Mouse (Mus musculus): ENCODE measurements at regions not wholly inside any gene's neighbourhood (a gene's known extent, or its start where the extent isn't known, plus 50 kb on each side); places are given as distances from the start of the nearest gene placed in this dataset.

- no peak for DNase-seq (ENCODE audit: low read depth, low spot score)
Observed at GRCm38 (mm10) chr12:26784426-26784825, 315.4 kb downstream of the Cmpk2 start.

GRCm38 (mm10) chr12:26783800-26784199, 314.8 kb downstream of the Cmpk2 start:
- no peak for DNase-seq (ENCODE audit: low read depth, low spot score)

GRCm38 (mm10) chr12:26781537-26781936, 312.5 kb downstream of the Cmpk2 start:
- no peak for DNase-seq (ENCODE audit: low read depth, low spot score)

- no peak for DNase-seq (ENCODE audit: low read depth, low spot score)
Observed at GRCm38 (mm10) chr12:26778796-26779195, 309.8 kb downstream of the Cmpk2 start.

GRCm38 (mm10) chr12:26776986-26777385, 308.0 kb downstream of the Cmpk2 start:
- no peak for DNase-seq (ENCODE audit: low read depth, low spot score)

GRCm38 (mm10) chr12:26774016-26774415, 305.0 kb downstream of the Cmpk2 start:
- DNase-seq (ENCODE audit: low read depth, low spot score), result no peak

DNA sequence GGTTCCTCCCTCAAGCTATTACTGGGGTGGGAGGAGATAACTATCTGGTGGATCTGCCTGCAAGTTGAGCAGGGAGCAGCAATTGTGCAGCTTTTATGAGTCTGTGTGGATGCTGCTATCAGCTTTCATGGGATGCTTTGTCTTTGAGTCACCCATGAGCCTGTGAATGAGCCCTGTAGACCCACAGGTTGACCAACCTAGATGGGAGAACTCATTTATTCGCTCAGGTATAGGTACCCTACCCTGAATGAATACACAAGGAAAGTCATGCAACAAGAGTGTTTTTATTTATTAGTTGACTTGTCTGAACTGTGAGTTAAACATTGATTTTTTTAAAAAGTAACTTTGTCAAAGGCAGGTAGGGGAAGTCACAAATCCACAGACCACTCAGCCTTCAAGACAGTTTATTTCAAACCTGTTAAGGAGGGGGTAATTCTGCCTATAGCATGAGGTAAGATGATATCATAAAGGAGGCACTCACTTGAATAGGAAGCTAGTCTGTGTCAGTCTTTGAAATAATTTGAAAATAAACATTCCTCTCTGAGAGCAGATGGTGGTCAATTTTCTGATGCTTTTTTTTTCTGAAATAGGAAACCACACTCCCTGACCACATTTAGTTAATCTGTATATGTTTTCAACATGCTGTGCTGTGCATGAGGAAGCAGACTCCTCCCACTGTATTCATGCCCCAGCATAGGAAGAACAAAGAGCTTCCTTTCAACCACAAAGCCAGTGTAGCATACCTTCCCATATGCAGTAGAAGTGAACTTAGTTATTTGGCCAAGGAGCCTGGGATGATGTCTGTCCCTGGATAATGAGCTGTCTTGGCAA, 302.0 kb downstream of the Cmpk2 start:
- no peak for DNase-seq (ENCODE audit: low read depth, low spot score)

DNA sequence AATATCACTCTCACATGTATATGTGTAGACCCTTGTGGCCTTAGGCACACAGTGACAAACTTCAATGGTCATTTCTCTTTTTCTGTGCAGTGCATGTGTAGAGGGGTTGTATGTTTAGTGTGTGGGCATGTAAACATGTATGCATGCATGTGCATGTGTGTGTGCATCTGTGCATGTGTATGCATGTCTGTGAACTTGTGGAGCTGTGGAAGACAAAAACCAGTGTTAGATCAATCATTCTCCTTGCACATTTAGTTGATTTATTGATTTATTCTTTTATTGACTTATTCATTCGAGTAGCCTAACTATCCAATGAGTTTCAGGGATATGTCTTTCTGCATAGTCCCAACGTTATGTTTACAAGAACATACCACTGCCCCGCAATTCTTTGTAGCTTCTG, 298.5 kb downstream of the Cmpk2 start:
- no peak for DNase-seq (ENCODE audit: low read depth, low spot score)

GRCm38 (mm10) chr12:26758657-26759325, 289.8 kb downstream of the Cmpk2 start:
- no peak for DNase-seq (ENCODE audit: low read depth, low spot score)

GRCm38 (mm10) chr12:26756284-26756683, 287.3 kb downstream of the Cmpk2 start:
- DNase-seq (ENCODE audit: low read depth, low spot score), result no peak

DNA sequence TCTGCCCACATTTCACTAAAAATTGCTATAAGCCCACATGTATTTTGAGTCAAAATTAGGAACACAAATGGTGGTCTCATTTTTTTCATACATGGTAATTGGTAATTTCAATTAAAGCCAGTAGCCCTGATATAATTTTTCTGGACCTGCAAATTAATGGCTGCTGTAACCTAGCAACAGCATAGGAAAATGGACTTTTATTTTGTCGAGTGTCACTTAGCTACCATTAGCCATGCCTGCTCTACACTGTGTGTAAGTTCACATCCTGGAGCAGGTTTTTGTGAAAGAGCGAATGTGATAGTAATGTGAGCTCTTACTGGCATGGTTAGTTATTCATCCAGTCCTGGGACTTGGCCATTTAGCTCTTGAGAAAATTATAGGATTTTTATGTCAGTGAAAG, 285.6 kb downstream of the Cmpk2 start:
- DNase-seq (ENCODE audit: low read depth, low spot score), result no peak

DNA sequence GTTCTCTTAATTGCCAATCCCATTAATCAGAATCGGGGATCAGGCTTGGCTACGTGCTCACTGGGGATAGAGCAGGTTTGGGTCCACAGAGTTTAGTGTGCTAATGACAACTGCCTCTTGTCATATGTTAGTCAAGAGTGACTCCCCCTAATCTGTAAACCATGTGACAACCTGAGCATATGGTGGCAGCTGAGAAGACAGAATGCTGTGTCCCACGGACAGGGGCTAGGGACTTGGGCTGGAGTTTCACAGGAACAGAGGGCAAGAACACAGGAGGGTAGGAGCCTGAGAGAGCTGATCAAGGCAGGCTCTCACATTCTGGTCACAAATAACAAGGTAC, 265.5 kb downstream of the Cmpk2 start:
- DNase-seq (ENCODE audit: low read depth, low spot score), result no peak

DNA sequence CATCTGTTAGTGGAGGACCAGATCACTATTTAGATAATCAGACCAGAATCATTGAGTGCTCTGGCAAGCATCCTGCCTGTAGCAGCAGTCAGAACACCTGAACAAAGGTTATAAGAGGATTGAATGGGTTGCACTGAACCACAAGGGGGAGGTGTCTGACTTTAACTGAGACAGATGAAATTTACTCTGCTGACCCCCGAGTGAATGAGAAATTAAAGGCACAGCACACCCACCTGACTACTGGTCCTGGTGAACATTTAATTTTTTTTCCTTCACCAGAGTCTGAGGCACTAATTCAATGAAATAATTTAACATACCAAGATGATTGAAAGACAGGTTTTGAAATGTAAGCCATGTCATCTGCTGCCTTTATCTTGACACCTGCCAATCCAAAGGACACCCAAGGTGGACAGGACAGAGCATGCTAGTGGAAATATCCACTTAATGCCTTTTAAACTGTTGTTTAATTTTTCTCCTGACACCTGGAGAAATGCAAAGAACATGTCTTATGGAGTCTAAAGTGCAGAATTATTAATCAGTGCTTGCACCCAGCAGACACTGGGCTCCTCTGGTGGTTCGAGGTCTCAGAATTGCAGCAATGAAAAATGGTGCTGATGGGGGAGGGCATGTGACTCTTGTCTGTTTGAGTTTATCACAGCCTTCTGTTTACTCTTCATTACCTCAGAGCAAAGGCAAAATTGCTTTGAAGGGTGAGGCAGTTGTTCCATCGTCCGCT, 265.0 kb downstream of the Cmpk2 start:
- no peak for DNase-seq (ENCODE audit: low read depth, low spot score)

DNA sequence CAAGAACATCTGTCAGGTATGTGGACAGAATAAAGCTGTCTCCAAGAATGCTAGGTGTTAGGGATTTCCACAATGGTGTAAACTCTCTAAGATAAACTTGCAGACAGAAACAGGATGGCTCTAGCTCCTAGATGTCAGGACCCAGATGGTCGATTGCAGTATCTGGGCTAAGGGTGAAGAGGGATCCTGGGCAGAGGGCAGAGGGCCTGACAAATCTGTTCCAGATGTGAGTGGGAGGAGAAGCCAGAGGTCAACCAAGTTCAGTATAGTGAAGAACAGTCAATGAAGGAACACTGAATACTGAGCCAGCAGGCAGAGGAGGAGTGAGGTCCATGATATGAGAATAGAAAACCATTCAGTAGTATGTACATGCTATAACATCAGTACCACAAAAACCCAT, 254.4 kb downstream of the Cmpk2 start:
- DNase-seq (ENCODE audit: low read depth, low spot score), result no peak

DNA sequence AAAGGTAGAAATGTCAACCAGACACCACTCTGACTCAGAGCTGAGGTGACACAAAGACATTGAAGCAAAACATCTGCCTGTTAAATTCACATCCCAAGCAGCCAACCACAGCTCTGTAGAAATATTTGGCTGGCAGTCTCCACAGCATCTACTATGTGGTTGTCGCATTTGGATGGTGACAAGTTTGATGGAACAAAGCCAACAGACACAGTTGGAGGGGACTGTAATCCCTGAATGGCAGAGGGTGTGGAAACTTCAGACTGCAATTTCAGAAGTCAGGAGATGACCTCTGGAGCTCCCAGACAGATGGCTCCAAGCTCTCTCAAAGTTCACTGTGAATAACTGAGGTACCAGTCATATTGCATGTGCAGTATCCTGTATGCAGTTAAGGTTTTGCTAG, 229.8 kb downstream of the Cmpk2 start:
- no peak for DNase-seq (ENCODE audit: low read depth, low spot score)

DNA sequence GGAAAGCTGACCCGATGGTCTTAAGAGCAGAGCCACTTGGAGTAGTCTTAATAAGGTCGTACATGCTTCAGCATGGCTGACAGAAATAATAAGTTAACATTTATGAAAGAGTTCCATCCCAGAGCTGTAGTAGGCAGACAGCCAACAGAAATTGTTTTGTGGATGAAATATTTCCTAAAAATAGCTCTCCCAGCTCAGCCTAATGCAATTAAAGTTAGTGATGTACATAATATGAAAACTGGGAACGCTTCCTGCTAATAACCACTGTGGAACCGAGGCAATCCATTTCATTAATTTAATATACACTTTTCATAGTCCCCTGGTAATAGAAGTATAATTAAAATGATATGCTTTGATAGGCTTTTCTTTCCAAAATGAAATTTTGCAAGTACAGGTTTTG, 219.0 kb downstream of the Cmpk2 start:
- no peak for DNase-seq (ENCODE audit: low read depth, low spot score)

- DNase-seq (ENCODE audit: low read depth, low spot score), result no peak
Observed at GRCm38 (mm10) chr12:26680568-26680947, 211.6 kb downstream of the Cmpk2 start.

DNA sequence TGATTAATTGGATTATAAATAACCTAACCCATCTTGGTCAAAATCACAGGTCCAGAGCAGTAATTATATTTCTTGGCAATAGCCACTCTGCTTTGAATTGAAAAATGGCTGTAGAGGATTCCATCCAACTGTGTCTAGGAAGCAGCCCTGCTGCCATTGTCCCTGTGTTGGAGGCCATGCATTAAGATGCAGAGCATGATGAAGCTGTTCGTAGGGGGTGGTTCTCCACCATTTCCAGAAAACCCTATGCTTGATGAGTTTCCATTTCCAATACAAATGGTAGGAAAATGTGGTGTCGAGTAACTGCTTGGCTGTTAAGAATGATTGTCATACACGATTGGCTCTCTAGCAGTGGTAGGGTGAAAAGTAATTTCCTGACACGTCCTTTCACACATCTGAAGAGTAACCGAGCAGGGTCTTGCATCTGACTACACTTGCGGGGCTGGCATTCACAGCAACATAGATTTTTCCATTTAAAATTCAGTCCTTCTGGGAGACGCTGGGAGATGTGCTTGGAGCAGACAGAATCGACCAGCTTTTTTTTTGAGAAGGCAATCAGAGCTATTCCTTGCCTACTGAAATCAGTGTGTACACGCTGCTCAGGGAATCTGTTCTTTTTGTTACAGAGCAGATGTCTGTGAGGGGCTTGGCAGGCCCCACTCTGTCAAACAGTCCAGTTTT, 211.0 kb downstream of the Cmpk2 start:
- no peak for DNase-seq (ENCODE audit: low read depth, low spot score)

GRCm38 (mm10) chr12:26665466-26665865, 196.5 kb downstream of the Cmpk2 start:
- DNase-seq (ENCODE audit: low read depth, low spot score), result no peak

GRCm38 (mm10) chr12:26654251-26654650, 185.2 kb downstream of the Cmpk2 start:
- DNase-seq (ENCODE audit: low read depth, low spot score), result no peak

GRCm38 (mm10) chr12:26653781-26654180, 184.8 kb downstream of the Cmpk2 start:
- no peak for DNase-seq (ENCODE audit: low read depth, low spot score)

DNA sequence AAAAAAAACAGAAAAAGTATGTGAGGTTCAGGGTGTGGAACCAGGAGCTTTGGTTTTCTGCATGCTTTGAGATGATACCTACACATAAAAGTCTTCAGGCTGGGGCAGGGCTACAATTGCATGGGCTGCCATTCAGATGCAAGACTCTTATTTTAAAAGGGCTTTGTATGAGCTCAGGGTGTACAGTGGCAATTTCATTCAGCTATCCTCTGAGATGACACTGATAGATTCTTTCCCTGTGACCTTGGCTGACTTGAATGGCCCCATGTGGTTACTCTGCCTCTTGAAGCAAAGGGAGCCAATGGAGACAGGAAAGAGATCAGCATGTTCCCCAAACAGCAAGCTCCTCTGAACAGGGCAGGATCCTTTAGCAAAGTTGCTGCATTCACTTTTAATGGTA, 177.1 kb downstream of the Cmpk2 start:
- DNase-seq (ENCODE audit: low read depth, low spot score), result no peak
